Mouse (Mus musculus) leukemia stem cell, adult 10-12 weeks (primary cell): Measurements from ENCODE around the gene Gm6583. TPM values are rescaled to one million over a fixed set of nuclear protein-coding genes. Genes with fewer than 3 reads are reported as not detected.

Source experiments
- polyA plus RNA-seq: library from polyadenylated mRNA; stranded (reverse); fragments of >175 nt; gene quantifications from 2 replicates; pipeline ENCODE4 v1.2.3, GENCODE M21; 2012; ENCODE audit warnings: low replicate concordance

Gene Gm6583
- 0.08 TPM in 1 of 2 replicates, not detected in the other for polyA plus RNA-seq

DNA sequence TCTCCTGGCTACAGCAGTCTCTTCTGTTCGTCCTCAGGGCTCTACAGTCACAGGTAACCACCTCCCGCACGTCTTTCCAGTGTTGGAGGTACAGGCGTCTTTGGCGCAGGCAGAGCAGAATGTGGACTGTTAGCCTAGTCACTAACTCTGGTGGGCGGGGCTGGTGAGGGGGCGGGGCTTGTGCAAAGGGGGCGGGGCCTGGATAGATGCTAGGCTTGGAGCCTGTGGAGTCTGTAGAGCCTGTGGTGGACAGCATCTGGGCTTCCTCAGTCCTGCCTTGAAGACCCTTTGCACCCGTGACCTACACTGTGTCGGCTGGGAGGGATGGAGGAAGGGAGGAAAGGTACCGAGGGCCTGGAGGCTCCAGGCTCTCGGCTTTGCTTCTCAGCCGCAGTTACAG is at the start of gene Gm6583:
Gene Gm6583, minus strand, starts transcription at position 124 of the 400 bp plus-strand sequence.

GRCm38 (mm10) chr5:112394779-112395443 is 39.1 kb upstream of the Gm6583 start, which contains the start of gene Asphd2:
Gene Asphd2, minus strand, starts transcription at chr5:112394866.

GRCm38 (mm10) chr5:112342463-112343204 is 13.2 kb downstream of the Gm6583 start, which contains the start of the genes Srrd and Hps4:
Gene Srrd, minus strand, starts transcription at chr5:112343040.
Gene Hps4, plus strand, starts transcription at chr5:112343083.

DNA sequence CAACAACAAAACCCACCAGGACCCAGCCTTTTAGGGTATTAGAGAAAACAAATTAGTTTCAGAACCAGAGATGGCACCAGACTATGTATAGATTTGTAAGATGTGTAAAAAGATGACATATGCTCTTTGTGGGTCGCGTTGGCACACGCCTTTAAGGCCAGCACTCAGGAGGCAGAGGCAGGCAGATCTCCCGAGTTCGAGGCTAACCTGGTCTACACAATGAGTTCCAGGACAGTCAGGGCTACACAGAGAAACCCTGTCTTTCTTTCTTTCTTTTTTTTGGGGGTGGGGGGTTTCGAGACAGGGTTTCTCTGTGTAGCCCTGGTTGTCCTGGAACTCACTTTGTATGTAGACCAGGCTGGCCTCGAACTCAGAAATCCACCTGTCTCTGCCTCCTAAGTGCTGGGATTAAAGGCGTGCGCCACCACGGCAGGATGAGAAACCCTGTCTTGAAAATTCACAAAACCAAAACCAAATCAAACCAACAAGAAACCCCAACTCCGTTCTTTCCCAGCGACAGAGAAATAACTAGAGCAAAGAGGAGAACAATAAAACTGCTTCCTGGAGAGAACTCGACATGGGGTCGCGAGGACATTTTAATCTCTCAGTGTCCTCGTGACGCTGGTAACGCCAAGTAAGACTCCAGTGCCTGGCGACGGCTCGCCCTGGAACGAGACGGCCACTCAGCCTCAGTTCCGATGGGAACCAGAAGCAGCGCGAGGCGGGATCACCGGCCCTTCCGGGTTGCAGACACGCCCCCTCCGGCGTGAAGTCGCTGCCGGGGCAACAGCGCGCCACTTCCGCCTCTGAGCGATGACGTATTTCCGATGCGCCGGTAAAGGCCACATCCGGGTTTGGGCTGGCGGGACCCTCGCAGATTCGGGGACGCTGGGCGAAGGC is 30.0 kb downstream of the Gm6583 start, which contains the start of gene Tfip11:
Gene Tfip11, plus strand, starts transcription at position 813 of the 900 bp plus-strand sequence.

Other genes with a start within 250 kb of the Gm6583 start
- 1.2 and 1.4 TPM in 2 replicates for gene Cryba4, start 103.5 kb downstream of the Gm6583 start, polyA plus RNA-seq
- 0.35 TPM in 1 of 2 replicates, not detected in the other for gene Crybb1, start 100.2 kb downstream of the Gm6583 start, polyA plus RNA-seq
- gene Tpst2, start 79.3 kb downstream of the Gm6583 start, polyA plus RNA-seq = 52.1 and 76.2 TPM in 2 replicates
- gene Tfip11, start 29.7 kb downstream of the Gm6583 start, polyA plus RNA-seq = 29.5 and 35.2 TPM in 2 replicates
- 8.2 and 20.0 TPM in 2 replicates for gene Srrd, start 13.0 kb downstream of the Gm6583 start, polyA plus RNA-seq
- gene Hps4, start 12.9 kb downstream of the Gm6583 start, polyA plus RNA-seq = 12.2 and 37.4 TPM in 2 replicates
- 0.06 TPM in 1 of 2 replicates, not detected in the other for gene Asphd2, start 38.8 kb upstream of the Gm6583 start, polyA plus RNA-seq
- gene Gm6588, start 93.4 kb upstream of the Gm6583 start, polyA plus RNA-seq = not detected in 2 replicates
- gene Sez6l, start 221.2 kb upstream of the Gm6583 start, polyA plus RNA-seq = not detected in 2 replicates